Mouse (Mus musculus) brain, adult 2 months (tissue): ENCODE data around the gene Sln.

Source experiments
- DNase-seq: peaks from one replicate; pipeline ENCODE4 v3.0.0; 2011; ENCODE audit warnings: low read depth, low spot score

Sln gene

GRCm38 (mm10) chr9:53903215-53903842, 53.4 kb downstream of the Sln start:
- DNase-seq, result peak; percentile 61
